Mouse (Mus musculus) small intestine, adult 2 months (tissue): Measurements from ENCODE around the gene Tcl1b5.
"Not testable (repeated sequence)": the region's sequence is repeated elsewhere in the genome, so short reads cannot be mapped to it uniquely, and the experiment has no call there.

ENCODE experiments used
- CTCF ChIP-seq: fragments of 200-500 bp; IDR thresholded peaks from 2 replicates; pipeline ENCODE4 v1.5.1; 2012; ENCODE audit warnings: low read depth, mild to moderate bottlenecking, control low read depth, inconsistent platforms, low read length, moderate library complexity, mixed read lengths; ENCODE audit not compliant: insufficient replicate concordance, insufficient read length; ENCODE audit errors: extremely low read depth
- POLR2A ChIP-seq: fragments of 200-500 bp; IDR thresholded peaks from 2 replicates; pipeline ENCODE4 v1.6.1; 2012; ENCODE audit warnings: low read depth, mild to moderate bottlenecking, control low read depth, inconsistent platforms, low read length, moderate library complexity

- TF ChIP-seq CTCF: peak; percentile 21; the same call in 1 of the 2 replicates
- not testable (repeated sequence) for TF ChIP-seq POLR2A
Observed at GRCm38 (mm10) chr12:105174318-105174717, 1.8 kb upstream of the Tcl1b5 start.
